Mouse (Mus musculus) NIH3T3 (cell line): ENCODE data around the gene Tspan15.

ENCODE experiments used
- DNase-seq: peaks from one replicate; pipeline ENCODE4 v3.0.0-alpha.2; 2012; ENCODE audit warnings: low read depth

Gene Tspan15

DNA sequence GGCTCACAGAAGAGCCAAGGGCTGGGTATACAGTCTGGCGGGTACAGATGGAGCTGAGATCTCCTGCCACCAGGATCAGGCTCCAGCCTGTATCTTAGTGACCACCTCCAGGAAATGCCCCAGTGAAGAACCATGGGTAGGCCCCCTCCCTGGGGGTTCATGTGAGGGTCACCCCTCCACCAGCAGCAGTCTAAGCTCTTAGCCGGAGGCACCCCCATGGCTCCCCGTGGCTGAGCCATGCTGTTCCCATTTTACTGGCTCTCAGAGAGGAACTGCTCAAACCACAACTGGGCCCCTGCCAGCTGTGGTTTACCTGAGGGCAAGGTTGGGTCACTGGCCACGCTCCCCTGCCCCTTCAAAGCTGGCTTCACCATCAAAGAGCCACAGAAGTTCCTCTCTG is 41.1 kb downstream of the Tspan15 start:
- no peak for DNase-seq

DNA sequence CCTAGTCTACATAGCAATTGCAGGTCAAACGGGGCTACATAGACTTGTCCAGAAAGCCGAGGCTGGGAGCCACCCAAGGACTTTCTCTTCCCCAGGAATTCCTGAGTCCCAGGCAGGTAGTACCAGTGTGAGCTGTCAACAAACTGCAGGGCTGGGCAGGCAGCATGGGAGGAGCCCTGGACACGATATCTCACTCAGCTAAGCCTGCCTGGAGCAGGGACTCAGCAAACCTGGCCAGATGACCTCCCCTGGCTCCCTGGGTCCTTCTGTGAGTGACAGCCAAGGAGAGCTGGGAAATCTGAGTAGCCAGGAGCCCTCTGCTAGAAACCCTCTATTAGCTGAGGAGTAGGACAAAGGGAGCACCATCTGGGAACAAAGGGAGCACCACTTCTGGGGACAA is 41.7 kb downstream of the Tspan15 start:
- no peak for DNase-seq

DNA sequence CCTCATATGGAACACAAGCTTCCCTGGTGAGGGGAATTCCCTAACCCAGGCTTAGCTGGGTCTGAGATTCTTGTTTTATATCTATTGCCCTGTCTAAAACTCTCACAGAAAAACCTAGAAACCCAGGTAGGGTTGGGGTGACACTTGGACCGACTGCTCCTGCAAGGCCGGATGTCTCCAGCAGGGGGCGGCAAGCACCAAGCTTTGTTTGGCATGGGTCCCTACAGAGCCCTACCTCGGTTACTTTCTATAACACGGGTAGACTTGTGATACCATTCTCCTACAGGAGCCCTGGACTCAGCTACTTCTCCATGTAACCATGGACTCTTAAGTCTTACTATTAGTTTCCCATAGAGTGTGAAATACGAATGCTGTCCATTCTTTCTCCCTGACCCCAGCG is 44.2 kb downstream of the Tspan15 start:
- DNase-seq = peak; percentile 86

GRCm38 (mm10) chr10:62183053-62183452 is 48.0 kb downstream of the Tspan15 start:
- peak; percentile 97 for DNase-seq

DNA sequence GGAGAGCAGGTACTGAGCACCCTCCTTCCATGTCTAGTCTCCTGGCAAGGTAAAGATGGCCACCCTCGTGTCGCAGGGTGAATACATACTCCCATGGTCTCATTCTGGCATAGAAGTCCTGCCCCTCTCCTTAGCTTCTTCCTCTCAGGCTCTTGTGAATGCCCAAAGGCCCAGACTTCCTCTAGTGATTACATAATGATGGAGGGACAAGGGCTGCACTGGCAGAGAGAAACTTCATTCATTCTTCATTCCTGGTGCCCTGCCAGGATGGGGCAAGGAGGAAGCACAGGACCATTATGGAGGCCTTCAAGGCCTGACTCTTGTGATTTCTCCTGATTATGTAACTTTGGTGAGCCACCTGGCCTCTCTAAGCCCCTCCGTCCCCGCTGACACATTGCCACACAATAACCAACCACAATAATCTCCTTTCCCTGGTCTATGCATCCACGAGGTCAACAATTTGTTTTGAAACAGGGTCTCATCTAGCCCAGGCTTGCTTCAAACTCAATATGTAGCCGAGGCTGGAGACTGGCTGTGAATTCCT is 48.5 kb downstream of the Tspan15 start:
- DNase-seq = no peak

GRCm38 (mm10) chr10:62181701-62182100 is 49.4 kb downstream of the Tspan15 start:
- DNase-seq = no peak

DNA sequence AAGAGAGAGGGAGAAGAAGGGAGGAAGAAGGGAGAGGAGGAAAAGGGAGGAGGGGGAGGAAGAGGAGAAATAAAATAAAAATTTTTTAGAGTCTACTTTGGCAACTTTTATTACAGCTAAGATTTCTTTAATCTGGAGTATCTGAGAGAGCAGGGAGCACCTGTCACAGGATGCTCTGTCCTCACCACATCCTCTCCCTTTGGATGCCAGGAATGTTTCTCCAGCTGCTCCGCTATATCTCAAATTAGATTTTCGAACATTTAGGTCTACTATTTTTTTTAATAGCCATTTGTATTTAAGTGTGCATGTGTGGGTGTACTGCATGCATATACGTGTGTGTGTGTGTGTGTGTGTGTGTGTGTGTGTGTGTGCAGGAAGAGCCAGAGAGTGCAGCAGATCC is 51.1 kb downstream of the Tspan15 start:
- DNase-seq = no peak

DNA sequence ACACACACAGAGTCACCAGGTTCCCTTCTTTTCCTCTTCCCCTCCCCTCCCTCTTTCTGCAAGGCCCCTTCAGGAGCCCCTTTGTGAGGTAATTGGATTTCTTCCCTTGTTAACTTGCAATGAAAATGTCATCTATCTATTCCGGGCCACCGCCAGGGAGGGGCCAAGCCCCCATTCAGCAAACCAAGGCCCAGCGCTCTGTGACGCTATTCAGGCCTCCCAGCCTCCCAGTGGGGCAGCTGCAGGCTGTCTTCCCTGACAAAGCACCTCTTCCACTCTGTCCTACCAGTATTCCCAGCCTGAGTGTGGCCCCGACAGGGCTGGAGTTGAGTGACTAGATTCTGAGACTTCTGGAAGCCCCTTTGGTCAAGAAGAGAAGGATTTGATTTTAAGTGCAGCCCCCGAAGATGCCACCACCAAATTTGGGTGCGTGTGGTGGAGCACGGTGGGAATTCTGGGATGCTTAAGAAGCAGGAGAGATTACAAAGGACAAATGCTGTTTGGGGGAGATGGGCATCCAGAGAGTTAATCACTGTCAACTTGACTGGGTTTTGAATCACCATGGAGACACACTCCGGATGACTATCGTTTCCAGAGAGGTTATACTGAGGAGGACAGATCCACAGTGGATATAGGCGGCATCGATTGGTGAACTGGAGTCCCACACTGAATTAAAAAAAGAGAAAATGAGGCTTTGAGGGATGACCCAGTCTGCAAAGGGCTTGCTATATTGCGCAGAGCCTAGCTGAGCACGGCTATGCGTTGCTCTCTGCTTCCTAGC is 56.3 kb downstream of the Tspan15 start:
- no peak for DNase-seq

DNA sequence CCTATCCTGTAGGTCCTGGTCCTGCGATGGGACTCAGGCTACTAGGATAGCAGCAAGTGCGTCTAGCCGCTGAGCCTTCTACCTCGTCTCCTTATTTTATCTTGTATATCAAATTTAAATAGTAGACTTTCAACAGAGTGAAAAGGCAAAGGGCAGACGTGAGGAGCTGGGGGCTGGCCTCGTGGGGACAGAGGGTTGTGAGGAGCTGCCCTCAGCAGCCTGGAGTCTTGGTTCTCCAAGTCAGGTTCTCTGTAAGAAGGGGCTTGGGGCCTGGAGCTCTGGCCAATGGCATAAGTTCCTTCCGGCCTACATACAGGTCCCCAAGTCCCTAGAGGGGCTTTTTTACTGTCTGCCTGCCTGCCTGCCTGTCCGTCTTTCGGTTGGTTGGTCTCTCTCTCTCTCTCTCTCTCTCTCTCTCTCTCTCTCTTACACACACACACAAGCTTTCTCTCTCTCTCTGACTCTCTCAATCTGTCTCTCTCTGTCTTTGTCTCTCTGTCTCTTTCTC is 57.1 kb downstream of the Tspan15 start:
- no peak for DNase-seq

GRCm38 (mm10) chr10:62172841-62173553 is 58.1 kb downstream of the Tspan15 start:
- DNase-seq = no peak

DNA sequence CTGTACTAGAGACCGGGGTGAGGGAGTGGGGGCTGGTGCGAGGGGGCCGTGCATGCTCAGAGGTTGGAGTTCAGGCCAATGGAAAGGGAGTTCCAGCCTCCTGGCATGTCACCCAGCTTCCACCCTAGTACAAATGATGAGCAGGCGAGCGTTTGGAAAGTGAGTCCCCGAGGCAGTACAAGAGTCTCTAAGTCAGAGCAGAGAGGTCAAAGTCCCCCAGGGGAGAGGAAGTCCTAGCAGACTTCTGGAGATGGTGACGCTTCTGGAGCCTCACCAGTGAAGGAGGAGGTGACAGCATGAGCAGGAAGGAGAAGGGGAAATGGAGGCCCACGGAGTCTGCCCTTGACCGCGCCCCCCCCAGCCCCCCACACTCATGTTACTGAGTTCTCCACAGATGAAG is 68.6 kb downstream of the Tspan15 start:
- no peak for DNase-seq

- no peak for DNase-seq
These were observed 81.1 kb downstream of the Tspan15 start for GRCm38 (mm10) chr10:62149929-62150328.

DNA sequence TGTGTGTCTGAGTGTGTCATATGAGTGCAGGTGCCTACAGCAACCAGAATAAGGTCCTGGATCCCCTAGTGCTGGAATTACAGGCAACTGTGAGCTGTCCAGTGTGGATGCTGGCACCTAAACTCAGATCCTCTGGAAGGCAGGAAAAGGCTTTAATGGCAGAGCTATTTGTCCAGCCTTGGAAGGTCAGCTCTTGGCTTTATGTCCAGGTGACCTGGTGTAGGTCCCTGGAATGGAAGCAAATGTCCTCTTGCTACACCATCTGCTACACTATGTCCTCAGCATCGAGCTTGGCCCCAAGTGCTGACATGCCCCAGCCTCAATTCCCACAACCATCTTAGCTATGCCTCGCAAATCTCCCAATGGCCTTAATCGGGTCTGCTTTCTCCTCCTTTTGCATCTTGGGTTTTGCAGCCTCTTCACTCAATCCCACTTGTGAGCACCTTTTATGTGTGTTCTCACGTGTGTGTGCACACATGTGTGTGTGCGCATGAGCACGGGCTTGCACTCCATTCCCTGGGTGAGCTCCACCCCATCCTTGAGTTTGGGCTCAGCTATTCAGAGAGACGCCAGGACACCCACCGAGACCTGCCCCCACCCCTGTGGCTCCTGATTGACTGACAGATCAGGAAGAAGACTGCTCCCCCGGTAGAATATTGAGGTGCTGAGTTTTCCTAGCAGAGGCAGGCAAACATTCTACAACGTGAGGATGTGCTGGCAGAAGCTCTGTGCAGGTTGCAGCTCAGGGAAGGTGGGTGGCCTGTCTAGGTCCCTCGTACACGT is 83.4 kb downstream of the Tspan15 start:
- DNase-seq = no peak

- no peak for DNase-seq
These were observed 85.1 kb downstream of the Tspan15 start for GRCm38 (mm10) chr10:62145957-62146356.

GRCm38 (mm10) chr10:62143820-62144219 is 87.2 kb downstream of the Tspan15 start, which contains the start of gene Fam241b:
Gene Fam241b, minus strand, starts transcription at chr10:62143920.
- no peak for DNase-seq

DNA sequence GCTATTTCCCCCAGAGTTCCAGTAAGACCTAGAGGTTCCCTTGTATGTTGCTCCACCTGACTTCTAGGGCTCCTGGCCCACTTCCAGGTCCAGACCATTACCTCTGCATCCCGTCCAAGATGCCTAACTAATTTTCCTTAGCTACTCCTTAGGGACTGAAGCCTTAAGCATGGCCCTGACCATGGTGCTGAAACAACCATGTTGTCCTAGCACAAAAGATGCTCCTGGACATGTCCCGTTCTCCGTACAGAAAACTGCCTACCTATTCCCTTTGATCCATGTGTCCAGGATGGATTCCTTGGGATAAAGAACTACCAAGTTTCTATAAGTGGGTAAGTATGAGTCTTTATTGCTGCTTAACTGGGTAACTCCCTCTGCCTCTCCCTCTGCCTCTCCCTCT is 93.0 kb downstream of the Tspan15 start:
- DNase-seq = peak; percentile 71

- DNase-seq = no peak
These were observed 93.9 kb downstream of the Tspan15 start for GRCm38 (mm10) chr10:62137150-62137549.

DNA sequence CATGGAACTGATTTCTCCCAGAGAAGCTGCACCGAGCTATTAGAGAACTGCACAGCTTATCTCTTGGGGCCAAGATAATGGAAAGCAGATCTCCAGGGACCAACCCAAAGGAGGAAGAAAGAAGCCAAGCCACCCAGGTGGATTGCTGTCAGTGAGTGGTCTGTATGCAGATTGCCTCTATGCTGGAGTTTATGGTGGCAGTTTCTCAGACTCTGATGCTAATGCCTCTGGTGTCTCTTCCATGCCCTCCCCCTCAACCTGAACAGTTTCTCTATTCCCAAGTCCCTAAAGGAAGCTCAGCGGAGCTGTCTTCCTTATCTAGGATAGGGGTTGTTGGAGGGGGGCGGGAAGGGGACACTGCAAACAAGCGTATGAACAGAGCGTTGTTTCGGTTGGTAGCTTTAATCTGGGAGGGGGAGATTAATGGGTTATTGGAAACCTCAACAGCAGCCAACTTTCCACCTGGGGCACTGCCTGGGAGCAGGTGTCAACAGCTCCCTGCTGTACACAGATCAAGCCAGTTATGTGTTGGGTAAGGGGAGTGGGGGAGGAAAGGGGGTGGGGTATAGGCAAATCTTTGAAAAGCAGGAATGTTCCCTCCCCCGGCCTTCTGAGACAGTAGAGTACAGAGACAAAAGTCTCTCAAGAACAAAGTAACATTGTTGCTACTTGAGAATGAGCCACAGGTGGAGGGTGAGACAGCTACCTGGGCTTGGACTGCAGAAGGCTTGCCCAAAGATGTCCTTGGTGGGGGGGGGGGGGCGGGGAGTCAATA is 95.2 kb downstream of the Tspan15 start:
- DNase-seq = no peak
